Mouse (Mus musculus): ENCODE results near the gene Kif22. TPM values are rescaled to one million over a fixed set of nuclear protein-coding genes. Genes with fewer than 3 reads are reported as not detected.

Kif22 gene
- polyA plus RNA-seq, 1 experiment from 2014 or later: 90.7 TPM

DNA sequence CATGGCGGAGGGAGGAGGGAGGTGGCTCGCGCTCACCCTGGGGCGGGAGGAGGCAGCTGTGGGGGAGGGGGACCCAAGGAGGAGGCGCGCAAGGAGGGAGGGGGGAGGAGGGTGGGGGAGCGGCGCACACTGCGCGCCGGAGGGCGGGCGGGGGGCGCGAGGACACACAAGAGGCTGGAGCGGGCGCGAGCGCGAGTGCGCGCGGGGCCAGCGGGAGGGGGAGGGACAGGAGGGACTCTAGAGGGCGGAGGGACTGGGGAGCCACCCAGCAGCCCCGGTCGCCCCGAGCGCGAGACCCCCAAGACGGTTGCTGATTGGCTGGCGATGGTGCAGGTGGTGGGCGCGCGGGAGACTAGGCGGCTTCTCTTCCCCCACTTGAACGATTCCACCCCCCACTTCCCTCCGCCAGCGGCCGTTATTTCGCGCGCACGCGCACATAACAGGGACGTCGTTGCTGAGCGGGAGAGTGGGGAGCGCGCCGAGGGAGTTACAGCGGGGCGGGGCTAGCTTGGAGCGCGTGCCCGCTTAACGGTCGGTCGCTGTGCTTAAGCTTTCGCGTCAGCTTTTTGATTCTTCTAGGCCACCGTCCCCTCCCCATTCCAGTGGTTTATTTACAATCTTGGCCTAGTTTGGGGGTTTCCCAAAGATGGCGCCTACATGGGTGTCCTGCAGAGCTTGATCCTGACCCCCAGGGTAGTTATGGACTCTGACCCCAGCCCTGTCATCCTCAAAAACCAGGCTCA, 15.1 kb downstream of the Kif22 start, which contains the start of gene Maz:
Gene Maz, minus strand, starts transcription at position 54 of the 743 bp plus-strand sequence.
- Histone ChIP-seq H3K9ac (peak within 1 kb of the TSS; percentile 97), H3K9me3 (no peaks in the 10 kb centered on the region), H3K27ac (peak within 1 kb of the TSS; percentile 98), H3K4me1 (peaks cover 35% of the 10 kb centered on the region), H3K4me2 (peak within 1 kb of the TSS; percentile 82), H3K27me3 (no peaks in the 10 kb centered on the region), H3K4me3 (peak within 1 kb of the TSS; percentile 88), H3K36me3 (peaks cover 58% of the 10 kb centered on the region)
- ATAC-seq (ENCODE audit: insufficient number of reproducible peaks, low FRiP score, low TSS enrichment, low read depth): peak; percentile 92
- 0% methylated on average over 43 of the region's 63 CpGs for WGBS

DNA sequence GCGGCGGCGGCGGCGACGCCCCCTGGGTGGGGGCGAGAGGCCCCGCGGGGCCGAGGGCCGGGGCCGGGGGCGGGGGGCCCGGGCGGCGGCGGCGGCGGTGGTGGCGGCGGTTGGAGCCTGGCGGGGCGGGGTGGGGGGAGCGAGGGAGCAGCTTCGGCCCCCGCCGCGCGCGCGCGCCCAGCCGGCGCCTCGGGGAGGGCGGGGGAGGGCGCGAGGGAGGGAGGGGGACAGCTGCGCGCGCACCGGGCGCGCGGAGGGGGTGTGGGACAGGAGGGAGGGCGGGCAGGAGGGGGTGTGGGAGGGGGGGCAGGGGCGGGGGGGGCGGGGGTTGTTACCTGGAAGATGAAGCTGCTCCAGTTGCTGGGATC, 15.7 kb downstream of the Kif22 start:
- Histone ChIP-seq H3K27me3 (no peaks in the 10 kb centered on the region), H3K4me2 (peak overlapping the region; percentile 82), H3K36me3 (peaks cover 53% of the 10 kb centered on the region), H3K4me1 (peaks cover 39% of the 10 kb centered on the region), H3K4me3 (peak overlapping the region; percentile 88), H3K9me3 (no peaks in the 10 kb centered on the region), H3K9ac (peak overlapping the region; percentile 97), H3K27ac (peak overlapping the region; percentile 98)
- ATAC-seq (ENCODE audit: insufficient number of reproducible peaks, low FRiP score, low TSS enrichment, low read depth): no peak; the same call in 1 of the 2 replicates
- 1% methylated on average over 20 of the region's 48 CpGs for WGBS

GRCm38 (mm10) chr7:127026161-127026600, 16.1 kb downstream of the Kif22 start:
- under 1% methylated on average over 44 of the region's 48 CpGs for WGBS
- Histone ChIP-seq H3K27me3 (no peaks in the 10 kb centered on the region), H3K4me3 (peak overlapping the region; percentile 88), H3K9me3 (no peaks in the 10 kb centered on the region), H3K27ac (peak overlapping the region; percentile 98), H3K4me1 (peaks cover 44% of the 10 kb centered on the region), H3K4me2 (peak overlapping the region; percentile 82), H3K36me3 (peaks cover 49% of the 10 kb centered on the region), H3K9ac (peak overlapping the region; percentile 97)
- peak; percentile 27 for ATAC-seq (ENCODE audit: insufficient number of reproducible peaks, low FRiP score, low TSS enrichment, low read depth)

DNA sequence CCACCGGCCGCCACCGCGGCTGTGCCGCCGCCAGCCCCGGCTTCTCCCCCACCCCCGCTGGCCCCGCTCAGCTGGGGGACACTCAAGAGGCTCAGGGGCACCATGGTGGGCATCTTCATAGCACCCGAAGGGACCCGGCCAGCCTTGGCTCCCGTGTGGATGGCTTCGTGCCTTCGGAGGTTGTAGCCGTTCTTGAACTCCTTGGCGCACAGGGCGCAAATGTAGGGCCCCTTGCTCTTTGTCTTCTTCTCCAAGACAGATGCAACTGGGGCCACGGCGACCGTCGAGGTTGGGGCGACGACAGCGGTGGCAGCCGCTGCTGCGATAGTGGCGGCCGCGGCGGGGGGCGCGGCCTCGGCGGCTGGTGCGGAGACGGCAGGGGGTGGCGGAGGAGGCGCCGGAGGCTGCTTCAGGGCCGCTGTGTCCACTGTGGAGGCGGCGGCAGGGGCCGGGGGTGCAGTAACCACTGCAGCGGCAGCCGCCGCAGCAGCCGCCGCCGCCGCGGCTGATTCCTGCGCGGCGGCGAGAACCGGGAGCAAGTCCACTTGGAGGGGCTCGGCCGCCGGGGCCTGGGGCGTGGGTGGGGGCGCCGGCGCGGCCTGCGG, 16.6 kb downstream of the Kif22 start:
- Histone ChIP-seq H3K4me3 (peak overlapping the region; percentile 88), H3K36me3 (peaks cover 44% of the 10 kb centered on the region), H3K9me3 (no peaks in the 10 kb centered on the region), H3K27ac (peak overlapping the region; percentile 98), H3K4me2 (peak overlapping the region; percentile 82), H3K4me1 (peaks cover 48% of the 10 kb centered on the region), H3K27me3 (no peaks in the 10 kb centered on the region), H3K9ac (peak overlapping the region; percentile 97)
- under 1% methylated on average over 63 of the region's 65 CpGs for WGBS
- ATAC-seq (ENCODE audit: insufficient number of reproducible peaks, low FRiP score, low TSS enrichment, low read depth): no peak

DNA sequence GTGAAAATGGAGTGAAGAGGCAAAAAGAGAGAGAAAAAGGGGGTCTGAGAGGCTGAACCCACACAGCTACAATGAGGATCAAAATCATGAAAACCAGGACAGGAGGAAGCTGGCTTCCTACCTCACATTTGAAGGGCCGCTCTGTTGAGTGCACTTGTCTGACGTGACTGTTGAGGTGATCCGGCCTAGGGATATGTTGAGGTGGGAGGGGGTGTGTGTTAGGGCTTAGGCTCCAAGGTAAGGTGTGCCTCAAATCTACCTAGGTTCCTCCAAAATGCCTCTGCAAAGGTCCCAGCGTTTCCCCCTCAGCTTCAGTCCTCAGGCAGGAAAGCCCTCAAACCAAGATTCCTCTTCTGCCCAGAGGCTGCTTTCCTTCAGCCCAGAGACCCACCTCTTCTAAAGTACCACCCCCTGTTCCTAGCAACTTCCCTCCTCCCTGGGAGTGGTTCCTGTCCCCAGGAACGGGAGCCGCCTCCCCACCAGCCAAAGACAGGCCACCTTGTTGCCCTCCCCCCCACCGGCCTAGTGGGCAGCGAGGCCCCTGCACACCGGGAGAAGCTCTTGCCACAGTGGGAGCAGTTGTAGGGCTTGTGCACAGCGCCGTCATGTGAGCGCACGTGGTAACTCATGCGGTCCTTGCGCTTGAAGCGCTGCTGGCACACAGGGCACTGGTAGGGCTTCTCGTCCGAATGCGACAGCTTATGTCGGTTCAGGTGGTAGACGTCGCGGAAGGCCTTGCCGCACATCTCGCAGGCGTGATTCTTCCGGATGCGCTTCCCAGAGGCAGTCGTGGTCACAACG, 17.3 kb downstream of the Kif22 start:
- H3K4me2 ChIP-seq: peak overlapping the region; percentile 82
- H3K36me3 ChIP-seq: peaks cover 37% of the 10 kb centered on the region
- H3K9ac ChIP-seq: peak overlapping the region; percentile 97
- WGBS: 1% methylated on average over 30 of the region's 30 CpGs
- H3K9me3 ChIP-seq: no peaks in the 10 kb centered on the region
- peak overlapping the region; percentile 88 for H3K4me3 ChIP-seq
- H3K27me3 ChIP-seq: no peaks in the 10 kb centered on the region
- 0 out of 2 replicates have a peak, but pooled peaks have one; percentile 2 for ATAC-seq (ENCODE audit: insufficient number of reproducible peaks, low FRiP score, low TSS enrichment, low read depth)
- H3K4me1 ChIP-seq: peaks cover 55% of the 10 kb centered on the region
- peak overlapping the region; percentile 98 for H3K27ac ChIP-seq

DNA sequence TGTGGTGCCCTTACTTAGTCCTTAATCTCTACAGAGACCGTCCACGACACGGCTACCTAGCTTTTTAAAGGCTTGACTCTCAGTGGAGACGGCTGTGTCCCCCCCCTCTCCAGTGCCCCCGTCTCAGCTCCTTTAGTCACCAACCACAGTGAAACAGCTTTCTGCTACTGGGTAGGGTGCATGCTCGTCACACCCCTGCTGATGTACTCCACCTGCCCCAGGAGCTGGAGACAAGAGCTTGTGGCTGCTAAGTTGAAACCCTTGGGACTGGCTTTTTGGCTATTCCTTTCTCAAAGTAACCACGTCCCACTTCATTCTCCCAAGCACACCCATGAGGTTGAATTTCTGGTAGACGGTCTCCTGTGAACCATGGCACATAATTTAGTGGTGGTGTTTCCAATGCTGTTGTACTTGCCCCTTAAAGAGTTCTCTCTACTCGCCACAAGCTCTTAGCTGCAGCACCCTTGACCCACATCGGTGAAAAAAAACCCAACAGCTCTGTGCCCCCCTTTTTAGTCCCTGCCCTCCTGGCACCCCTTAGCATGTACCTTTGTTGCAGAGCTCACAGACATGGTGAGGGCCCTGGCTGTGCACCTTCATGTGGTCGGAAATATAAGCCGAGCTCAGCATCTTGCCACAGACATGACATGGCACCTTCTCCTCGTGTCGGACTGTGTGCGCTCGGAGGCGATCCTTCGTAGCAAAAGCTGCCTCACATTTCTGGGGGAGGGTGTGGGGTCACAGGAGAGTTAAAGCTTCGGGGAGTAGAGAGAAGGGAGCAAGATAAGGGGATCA, 18.2 kb downstream of the Kif22 start:
- no peaks in the 10 kb centered on the region for H3K9me3 ChIP-seq
- H3K36me3 ChIP-seq: peaks cover 30% of the 10 kb centered on the region
- 19% methylated on average over 19 of the region's 19 CpGs for WGBS
- H3K4me2 ChIP-seq: peak overlapping the region; percentile 82
- peaks cover 64% of the 10 kb centered on the region for H3K4me1 ChIP-seq
- peak overlapping the region; percentile 88 for H3K4me3 ChIP-seq
- H3K27ac ChIP-seq: peak overlapping the region; percentile 98; the same call in 1 of the 2 replicates
- no peak for ATAC-seq (ENCODE audit: insufficient number of reproducible peaks, low FRiP score, low TSS enrichment, low read depth)
- H3K27me3 ChIP-seq: no peaks in the 10 kb centered on the region
- peak overlapping the region; percentile 97; the same call in 1 of the 2 replicates for H3K9ac ChIP-seq

GRCm38 (mm10) chr7:127023272-127023691, 19.0 kb downstream of the Kif22 start:
- peaks cover 28% of the 10 kb centered on the region for H3K36me3 ChIP-seq
- H3K27ac ChIP-seq: peak overlapping the region; percentile 89
- ATAC-seq (ENCODE audit: insufficient number of reproducible peaks, low FRiP score, low TSS enrichment, low read depth): no peak
- H3K9me3 ChIP-seq: no peaks in the 10 kb centered on the region
- peak overlapping the region; percentile 97; the same call in 1 of the 2 replicates for H3K9ac ChIP-seq
- H3K4me2 ChIP-seq: peak overlapping the region; percentile 82
- H3K4me1 ChIP-seq: peaks cover 72% of the 10 kb centered on the region
- peak overlapping the region; percentile 88 for H3K4me3 ChIP-seq
- no peaks in the 10 kb centered on the region for H3K27me3 ChIP-seq
- 67% methylated on average over 13 of the region's 13 CpGs for WGBS

DNA sequence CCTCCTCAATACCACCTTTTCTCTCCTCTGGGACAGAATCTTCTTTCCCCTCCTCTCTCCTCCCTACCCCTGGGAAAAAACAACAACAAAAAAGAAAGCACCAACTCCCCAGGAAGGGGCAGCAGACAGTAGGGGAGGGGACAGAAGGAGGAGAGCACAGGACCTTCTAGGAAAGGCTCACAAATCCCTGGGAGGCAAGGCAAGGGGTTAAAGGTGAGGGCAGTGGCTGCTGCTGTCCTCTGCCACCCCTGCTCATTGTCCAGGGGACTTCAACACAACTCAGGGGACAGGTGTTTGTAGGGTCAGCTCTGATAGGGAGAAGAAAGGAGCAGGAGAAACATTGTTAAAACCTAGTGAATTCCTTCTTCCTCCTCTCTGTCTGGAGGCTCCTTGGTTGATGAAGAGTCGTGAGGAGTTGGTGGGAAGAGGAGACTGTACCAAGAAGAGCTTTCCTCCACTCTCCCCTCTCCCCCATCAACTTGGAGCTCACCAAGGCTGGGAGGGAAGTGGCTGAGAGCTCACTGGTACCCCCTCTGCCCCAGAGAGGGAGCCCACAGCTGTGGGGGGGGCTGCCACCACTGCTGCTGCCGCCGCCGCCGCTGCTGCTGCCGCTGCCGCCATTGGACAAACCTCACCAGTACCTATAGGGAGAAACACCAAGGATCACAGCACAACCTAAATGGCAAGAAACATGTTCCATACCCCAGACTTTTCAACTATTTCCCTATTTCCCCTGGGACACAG, 19.6 kb downstream of the Kif22 start:
- ATAC-seq (ENCODE audit: insufficient number of reproducible peaks, low FRiP score, low TSS enrichment, low read depth): no peak
- H3K27me3 ChIP-seq: no peaks in the 10 kb centered on the region
- peak overlapping the region; percentile 89 for H3K27ac ChIP-seq
- H3K4me1 ChIP-seq: peaks cover 72% of the 10 kb centered on the region
- H3K9me3 ChIP-seq: no peaks in the 10 kb centered on the region
- H3K36me3 ChIP-seq: peaks cover 28% of the 10 kb centered on the region
- H3K9ac ChIP-seq: no peak overlapping the region; the same call in 1 of the 2 replicates
- peak overlapping the region; percentile 82 for H3K4me2 ChIP-seq
- 80% methylated on average over 7 of the region's 7 CpGs for WGBS
- peak overlapping the region; percentile 88; the same call in 1 of the 2 replicates for H3K4me3 ChIP-seq

- ATAC-seq (ENCODE audit: insufficient number of reproducible peaks, low FRiP score, low TSS enrichment, low read depth): no peak
- no peaks in the 10 kb centered on the region for H3K27me3 ChIP-seq
- no peaks in the 10 kb centered on the region for H3K9me3 ChIP-seq
- H3K4me3 ChIP-seq: peak overlapping the region; percentile 88
- H3K9ac ChIP-seq: peak overlapping the region; percentile 64
- H3K4me2 ChIP-seq: peak overlapping the region; percentile 85
- WGBS: 46% methylated on average over 5 of the region's 5 CpGs
- H3K4me1 ChIP-seq: peaks cover 73% of the 10 kb centered on the region
- peaks cover 28% of the 10 kb centered on the region for H3K36me3 ChIP-seq
- H3K27ac ChIP-seq: peak overlapping the region; percentile 89
These were observed 20.4 kb downstream of the Kif22 start for GRCm38 (mm10) chr7:127021563-127022527.
